Mouse (Mus musculus) CD4-positive naive resting alpha-beta T cell, adult 76 days (primary cell): ENCODE data around the gene Ms4a6d. TPM values are rescaled to one million over a fixed set of nuclear protein-coding genes. Genes with fewer than 3 reads are reported as not detected.

ENCODE experiments used
- total RNA-seq: library from RNA; stranded (reverse); gene quantifications from one replicate; pipeline ENCODE4 v1.2.4, GENCODE M21; 2023

The Ms4a6d gene
- 5.1 TPM for total RNA-seq

GRCm38 (mm10) chr19:11604603-11605002 lies at the start of gene Ms4a6d:
TSS of gene Ms4a6d (minus strand) at chr19:11604849.

GRCm38 (mm10) chr19:11640732-11641131 lies 36.1 kb upstream of the Ms4a6d start, which contains the start of gene Ms4a3:
TSS of gene Ms4a3 (minus strand) at chr19:11640851.

GRCm38 (mm10) chr19:11623551-11623950 lies 18.9 kb upstream of the Ms4a6d start, which contains the start of gene Ms4a2:
TSS of gene Ms4a2 (minus strand) at chr19:11623719.

Other genes with a start within 250 kb of the Ms4a6d start
- gene Ms4a4a, start 229.3 kb downstream of the Ms4a6d start, total RNA-seq, result 0.97 TPM
- gene Ms4a4c, start 200.1 kb downstream of the Ms4a6d start, total RNA-seq, result 20.8 TPM
- 734 TPM for gene Ms4a4b, start 161.3 kb downstream of the Ms4a6d start, total RNA-seq
- gene Ms4a6c, start 135.5 kb downstream of the Ms4a6d start, total RNA-seq, result 37.5 TPM
- 436 TPM for gene Gm8369, start 118.9 kb downstream of the Ms4a6d start, total RNA-seq
- 599 TPM for gene Ms4a6b, start 88.3 kb downstream of the Ms4a6d start, total RNA-seq
- gene Ms4a4d, start 68.0 kb downstream of the Ms4a6d start, total RNA-seq, result 0.76 TPM
- gene Ms4a2, start 18.9 kb upstream of the Ms4a6d start, total RNA-seq, result not detected
- gene Ms4a3, start 36.0 kb upstream of the Ms4a6d start, total RNA-seq, result not detected
- not detected for gene Oosp2, start 55.7 kb upstream of the Ms4a6d start, total RNA-seq
- not detected for gene Oosp1, start 86.3 kb upstream of the Ms4a6d start, total RNA-seq
- gene Oosp3, start 92.2 kb upstream of the Ms4a6d start, total RNA-seq, result not detected
- not detected for gene Gif, start 142.7 kb upstream of the Ms4a6d start, total RNA-seq
- 22.0 TPM for gene Mrpl16, start 165.5 kb upstream of the Ms4a6d start, total RNA-seq
- gene Stx3, start 214.6 kb upstream of the Ms4a6d start, total RNA-seq, result 3.6 TPM
- not detected for gene Olfr1417, start 234.4 kb upstream of the Ms4a6d start, total RNA-seq